Mouse (Mus musculus) thymus, postnatal 0 days (tissue): Measurements from ENCODE around the gene Acot11. TPM values are rescaled to one million over a fixed set of nuclear protein-coding genes. Genes with fewer than 3 reads are reported as not detected.
"Not testable (repeated sequence)": the region's sequence is repeated elsewhere in the genome, so short reads cannot be mapped to it uniquely, and the experiment has no call there.

Source experiments
- DNase-seq: peaks from one replicate; pipeline ENCODE4 v3.0.0-alpha.2; 2015; ENCODE audit warnings: low spot score
- polyA plus RNA-seq: library from polyadenylated mRNA; unstranded; fragments of >200 nt; fragmentation: Nextera tagmentation; extraction: Ambion mirVana; gene quantifications from 2 replicates; pipeline ENCODE4 v1.2.1, GENCODE M21; 2015

Acot11 gene
- polyA plus RNA-seq, 1 experiment from 2014 or later, result 0.88 TPM

DNA sequence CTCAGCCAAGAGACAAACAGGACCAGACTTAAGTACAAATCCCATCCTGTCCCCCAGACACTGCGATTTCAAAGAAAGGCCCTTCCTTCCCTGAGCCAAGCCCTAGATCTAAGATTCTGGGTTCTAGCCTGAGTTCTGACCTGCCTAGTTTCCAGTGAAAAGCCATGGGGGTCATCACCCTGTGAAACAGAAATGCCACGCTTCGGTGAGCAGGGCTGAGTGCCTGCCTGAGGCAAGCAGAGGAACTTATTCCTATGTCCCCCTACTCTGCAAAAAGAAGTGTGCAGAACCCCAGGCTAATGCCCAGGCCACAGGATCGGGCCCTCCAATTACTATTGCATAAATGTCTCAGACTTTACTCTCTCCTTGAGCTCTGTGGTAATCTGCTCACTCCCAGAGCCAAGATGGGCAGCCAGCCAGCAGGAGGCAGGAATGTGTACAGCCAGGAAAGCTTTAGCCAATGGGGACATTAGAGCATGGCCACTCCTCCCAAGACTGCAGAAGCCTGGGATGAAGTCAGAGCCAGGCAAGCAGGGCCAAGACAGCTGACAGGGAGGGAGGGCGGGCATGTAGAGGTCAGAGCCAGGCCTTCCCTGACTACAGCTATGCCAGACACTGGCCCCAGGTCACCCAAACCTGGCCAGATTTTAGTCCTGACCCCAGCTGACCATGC, 26.5 kb downstream of the Acot11 start:
- DNase-seq, result no peak

DNA sequence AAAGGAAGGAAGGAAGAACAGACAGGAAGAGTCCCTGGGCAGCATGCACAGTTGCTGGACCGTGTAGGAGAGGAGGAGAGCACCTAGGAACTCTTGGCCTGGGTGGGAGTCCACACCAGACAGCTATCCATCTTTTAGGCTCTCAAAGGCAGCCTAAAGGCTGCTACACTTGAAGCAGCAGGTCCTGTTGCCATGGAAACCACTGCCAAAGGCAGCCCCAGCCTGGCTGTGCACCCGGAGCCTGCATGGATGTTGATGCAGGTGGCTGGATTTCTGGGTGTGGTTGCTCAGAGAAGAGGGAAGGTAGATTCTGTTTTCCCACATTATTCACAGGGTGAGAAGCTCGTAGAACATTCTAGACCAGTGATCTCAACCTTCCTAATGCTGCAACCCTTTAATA, 27.8 kb downstream of the Acot11 start:
- no peak for DNase-seq

DNA sequence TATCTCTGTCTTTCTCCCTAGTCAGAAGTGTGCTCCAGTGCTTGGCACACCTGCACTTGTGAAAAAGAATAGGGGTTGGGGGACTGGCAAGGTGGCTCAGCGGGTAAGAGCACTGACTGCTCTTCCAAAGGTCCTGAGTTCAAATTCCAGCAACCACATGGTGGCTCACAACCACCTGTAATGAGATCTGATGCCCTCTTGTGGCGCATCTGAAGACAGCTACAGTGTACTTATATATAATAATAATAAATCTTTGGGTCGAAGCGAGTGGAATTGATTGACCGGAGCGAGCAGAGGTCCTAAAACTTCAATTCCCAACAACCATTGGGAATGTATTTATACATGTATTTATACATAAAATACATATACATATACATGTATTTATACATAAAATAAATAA, 29.0 kb downstream of the Acot11 start:
- DNase-seq, result not testable (repeated sequence)

DNA sequence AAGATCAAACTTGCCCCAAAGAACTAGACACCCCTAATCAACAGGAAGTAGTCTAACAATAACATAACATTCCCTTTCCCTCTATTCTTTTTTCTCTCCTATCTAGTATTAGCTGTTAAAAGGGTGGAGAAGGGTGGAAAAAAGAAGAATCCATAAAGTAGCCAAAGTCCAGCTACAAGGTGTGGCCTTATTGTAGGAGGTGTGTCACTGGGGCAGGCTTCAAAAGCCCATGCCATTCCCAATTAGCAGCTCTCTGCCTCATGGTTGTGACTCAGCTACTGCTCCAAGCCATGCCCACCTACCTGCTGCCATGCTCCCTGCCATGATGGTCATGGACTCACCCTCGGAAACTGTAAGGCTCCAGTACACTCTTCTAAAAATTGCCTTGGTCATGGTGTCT, 32.2 kb downstream of the Acot11 start:
- DNase-seq, result no peak

DNA sequence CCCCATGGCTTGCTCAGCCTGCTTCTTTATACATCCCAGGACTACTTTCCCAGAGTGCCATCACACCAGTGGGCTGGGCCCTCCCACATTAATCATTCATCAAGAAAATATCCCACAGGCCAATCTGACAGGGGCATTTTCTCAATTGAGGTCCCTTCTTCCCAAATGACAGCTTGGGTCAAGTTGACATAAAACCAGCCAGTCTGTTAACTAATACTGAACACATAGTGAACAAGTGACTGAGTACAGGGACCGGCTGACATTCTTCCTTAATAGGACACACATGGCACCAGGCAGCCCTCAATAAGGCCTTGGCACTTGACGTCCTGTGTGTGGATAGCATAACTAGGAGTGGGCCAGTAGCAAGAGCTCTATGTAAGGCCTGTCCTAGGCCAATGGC, 35.5 kb downstream of the Acot11 start:
- no peak for DNase-seq

DNA sequence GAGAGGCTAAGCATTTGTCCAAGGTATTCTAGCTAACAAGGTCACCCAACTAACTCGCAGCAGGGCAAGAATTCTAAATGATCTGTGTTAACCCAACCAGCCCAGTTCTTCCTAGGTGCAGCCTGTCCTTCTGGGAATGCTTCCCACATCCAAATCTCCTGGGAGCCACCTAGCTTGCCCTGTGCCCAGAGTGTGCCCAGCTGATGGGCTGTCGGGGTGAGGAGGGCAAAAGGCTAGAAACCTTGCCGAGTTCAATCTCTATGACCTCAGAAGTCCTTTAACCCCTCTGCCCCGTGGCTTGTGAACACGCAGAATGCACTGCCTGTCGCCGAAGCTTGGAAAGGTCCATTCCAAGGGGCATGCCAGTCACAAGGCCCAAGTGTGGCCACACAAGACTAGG, 40.6 kb downstream of the Acot11 start:
- no peak for DNase-seq

DNA sequence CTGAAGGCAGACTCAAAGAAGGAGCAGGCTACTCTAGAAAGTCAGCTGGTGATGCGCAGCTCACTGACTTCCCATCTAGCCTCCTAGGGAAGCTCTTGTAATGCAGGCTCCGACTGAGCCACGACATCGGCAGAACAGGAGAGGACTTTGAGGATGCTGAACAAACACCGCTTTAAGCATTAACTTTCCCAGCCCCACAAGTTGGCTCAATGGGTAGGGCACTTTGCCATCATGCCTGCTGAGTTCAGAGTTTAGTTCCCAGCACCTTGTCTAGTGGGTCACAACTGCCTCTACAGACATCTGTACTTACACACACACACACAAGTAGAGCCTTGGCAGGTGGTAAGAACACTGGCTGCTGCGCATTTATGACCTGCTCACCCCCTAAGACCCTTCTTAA, 53.1 kb downstream of the Acot11 start:
- DNase-seq, result no peak

DNA sequence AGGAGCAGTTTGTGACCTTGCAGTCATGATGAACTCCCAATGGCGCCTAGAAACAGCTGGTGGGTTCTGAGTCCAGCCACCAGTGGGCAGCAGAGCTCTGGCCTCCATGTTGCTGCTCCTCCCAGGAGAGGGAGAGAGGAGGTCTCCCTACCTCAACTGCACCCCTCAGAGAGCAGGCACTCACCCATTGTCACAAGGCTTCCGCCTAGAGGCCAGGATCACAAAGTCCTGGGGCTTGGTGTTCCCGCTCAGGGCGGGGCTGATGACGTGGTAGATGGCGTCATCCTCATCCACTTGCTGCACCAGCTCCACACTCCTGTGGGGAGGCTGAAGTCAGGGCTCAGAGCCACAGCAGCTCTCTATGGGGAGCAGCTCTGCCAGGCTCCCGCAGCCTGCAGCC, 55.1 kb downstream of the Acot11 start:
- peak; percentile 56 for DNase-seq

DNA sequence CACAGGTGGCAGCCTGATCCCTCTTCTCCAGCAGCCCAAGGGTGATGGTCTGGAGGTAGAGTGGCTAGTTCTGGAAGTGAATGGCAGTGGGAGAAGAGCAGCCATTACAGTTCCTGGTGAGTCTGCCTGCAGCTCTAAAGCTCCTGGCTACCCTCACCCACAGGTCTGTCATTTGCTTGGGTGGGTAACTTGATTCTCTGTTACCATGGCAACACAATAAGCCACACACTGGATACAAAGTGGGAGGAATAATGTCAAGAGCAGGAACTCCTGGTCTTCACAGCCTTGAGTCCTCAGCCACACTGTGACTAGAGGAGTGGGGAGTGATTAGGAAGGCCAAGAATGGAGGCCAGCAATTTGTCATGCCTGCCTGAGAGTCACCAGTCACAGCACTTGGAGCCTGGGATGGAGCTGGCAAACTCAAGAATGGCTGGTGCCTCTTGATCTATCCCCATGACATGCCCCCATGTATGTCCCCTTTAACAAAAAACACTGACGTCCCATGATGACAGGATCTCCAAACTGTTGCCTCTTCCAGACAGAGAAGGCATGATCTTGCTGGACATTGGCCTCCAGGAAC, 57.7 kb downstream of the Acot11 start:
- DNase-seq, result no peak

DNA sequence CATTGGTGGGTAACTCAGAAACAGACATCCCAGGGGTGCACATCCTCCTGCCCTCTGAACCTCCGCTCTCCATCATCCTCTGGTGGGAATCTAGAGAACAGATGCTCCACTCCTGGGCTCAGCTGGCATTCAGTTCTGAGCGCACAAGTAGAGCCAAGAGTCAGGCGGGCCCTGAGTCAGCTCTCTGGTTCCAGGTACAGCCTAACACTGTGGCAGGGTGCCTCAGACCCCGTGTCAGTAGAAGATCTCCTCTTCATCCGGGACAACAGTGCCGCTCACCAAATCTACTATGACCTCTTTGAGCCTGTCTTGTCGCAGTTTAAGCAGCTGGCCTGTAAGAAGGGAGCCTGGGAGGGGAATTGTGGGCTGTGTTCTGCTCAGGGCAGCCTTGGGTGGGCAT, 58.9 kb downstream of the Acot11 start:
- DNase-seq, result no peak

DNA sequence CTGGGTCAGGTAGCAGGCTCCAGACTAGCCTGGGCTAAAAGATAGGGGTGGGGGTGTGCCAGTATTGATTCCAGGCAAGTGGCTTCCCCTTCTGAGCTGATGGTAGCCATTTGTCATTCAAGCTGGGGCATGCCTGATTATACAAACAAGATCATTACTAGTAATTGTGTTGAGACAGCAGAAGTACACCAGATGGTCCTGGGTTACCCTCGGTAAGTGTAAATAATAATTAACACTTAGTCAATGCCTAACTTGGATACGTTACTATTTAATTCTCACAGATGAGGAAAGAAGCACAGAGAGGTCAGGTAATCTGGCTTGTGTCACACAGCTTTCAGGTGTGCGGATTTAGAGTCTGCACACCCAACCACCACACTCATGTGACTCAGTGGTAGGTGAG, 66.9 kb downstream of the Acot11 start:
- DNase-seq, result no peak

DNA sequence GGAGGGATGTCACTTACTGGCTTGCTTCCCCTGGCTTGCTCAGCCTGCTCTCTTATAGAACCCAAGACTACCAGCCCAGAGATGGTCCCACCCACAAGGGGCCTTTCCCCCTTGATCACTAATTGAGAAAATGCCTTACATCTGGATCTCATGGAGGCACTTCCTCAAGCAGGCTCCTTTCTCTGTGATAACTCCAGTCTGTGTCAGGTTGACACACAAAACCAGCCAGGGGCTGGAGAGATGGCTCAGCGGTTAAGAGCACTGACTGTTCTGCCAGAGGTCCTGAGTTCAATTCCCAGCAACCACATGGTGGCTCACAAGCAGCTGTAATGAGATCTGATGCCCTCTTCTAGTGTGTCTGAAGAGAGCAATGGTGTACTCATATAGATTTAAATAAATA, 67.9 kb downstream of the Acot11 start:
- not testable (repeated sequence) for DNase-seq

DNA sequence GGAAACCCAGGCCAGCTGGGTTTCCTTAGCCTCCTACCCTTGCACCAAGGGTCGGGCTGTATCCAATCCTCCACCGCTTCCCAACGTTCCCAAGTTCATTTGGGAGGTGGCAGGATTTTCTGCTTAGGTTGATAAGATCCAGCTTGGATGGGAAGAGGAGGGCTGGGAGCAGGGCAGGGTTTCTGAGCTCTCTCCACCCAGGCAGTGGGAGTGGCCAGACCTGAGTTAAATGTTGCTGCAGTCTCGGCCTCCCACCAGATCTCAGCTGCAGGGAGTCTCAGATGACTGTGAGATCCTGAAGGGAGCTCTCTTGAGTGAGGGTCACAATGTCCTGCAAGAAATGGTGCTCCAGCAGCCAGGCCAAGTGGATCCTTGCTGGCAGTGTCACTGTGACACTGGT, 71.2 kb downstream of the Acot11 start, which contains the start of gene Fam151a:
TSS of gene Fam151a (plus strand) at position 254 of the 400 bp plus-strand sequence.
- DNase-seq, result no peak

DNA sequence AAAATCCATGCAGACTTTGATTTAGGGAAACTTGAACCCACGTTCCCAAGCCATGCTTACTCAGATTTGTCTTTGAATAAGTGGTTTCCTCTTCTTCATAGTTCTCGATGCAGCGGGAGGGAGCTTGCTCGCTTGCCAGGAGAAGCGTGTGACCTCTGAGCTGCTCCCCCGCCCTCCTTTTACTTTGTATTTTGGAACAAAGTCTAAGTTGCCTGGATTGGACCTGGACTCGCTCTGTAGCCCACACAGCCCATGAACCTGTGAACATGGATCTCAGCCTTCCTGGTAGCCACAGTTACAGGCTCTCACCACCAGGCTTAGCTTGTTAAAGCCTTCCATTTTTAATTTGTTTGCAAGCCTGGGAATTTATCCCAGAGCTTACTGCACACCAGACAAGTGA, 74.0 kb downstream of the Acot11 start, which contains the start of gene Mroh7:
TSS of gene Mroh7 (minus strand) at position 112 of the 400 bp plus-strand sequence.
- no peak for DNase-seq

DNA sequence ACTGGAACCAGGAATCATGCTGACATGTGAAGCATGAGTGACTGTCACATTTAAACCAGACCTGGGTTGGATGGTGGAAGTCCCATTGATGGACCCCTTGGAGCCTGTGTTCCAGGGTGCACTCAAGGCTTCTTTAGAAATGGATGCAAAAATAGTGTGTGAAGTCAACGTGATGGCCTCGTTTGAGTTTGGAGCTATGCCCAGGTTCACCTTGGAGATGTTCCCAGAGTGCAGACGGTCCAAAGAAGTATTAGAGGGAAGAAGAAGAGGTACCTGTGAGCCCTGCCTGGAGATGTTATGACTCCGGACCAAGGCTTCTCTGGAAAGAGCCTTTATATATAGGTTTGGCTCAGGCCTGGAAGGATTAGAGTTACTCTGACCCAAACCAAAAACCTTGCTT, 84.2 kb downstream of the Acot11 start:
- no peak for DNase-seq

DNA sequence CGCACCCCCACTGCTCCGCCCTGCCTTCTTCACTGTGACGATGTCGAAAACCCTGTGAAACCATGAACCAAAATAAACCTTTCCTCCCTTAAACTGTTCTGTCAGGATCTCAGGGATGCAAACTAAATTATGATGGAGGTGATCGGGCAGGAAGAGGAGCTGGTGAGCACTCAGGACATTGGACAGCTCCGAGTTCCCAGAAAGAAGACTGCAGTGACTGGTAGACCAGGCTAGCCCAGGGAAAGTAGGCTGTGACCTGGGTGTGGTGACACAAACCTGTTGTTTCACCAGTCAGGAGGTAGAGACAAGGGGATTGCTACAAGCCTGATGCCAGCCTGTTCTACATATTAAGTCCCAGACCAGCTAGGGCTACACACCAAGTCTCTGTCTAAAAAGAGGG, 91.2 kb downstream of the Acot11 start:
- DNase-seq, result no peak

DNA sequence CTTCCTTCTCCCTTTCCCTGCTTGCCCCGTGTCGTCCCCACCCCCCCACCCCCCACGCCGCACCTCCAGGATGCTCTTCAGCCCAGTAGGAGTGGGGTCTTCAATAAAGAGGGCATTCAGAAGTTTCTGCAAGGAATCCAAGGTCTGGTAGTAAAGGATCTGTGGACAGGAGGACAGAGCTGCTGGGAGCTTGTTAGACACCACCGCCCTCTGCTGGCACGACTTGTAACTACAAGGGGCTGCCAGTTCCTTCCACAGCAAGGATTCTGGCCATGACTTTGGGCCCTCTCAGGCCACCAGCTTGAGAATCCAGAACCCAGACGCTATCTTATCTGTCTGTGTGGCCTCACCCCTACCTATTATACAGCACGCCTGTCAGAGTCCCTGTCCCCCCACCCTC, 96.4 kb downstream of the Acot11 start:
- peak; percentile 60 for DNase-seq

DNA sequence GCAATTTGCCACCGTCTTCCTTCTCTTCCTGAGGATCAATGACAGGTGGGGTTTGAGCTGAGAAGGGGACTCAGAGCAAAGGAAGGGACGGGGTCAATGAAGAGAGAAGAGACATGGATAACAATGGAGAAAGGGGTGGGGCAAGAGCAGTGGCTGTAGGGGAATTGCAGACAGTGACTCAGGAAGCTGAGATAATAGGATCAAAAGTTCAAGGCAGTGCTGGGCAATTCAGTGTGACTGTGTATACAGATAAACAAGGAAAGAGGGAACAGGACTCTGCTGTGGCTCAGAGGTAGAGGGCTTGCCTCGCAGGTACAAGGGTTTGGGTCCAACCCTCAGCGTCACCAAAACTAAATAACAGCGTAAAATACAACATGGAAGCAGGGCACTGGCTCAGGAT, 96.8 kb downstream of the Acot11 start:
- no peak for DNase-seq

DNA sequence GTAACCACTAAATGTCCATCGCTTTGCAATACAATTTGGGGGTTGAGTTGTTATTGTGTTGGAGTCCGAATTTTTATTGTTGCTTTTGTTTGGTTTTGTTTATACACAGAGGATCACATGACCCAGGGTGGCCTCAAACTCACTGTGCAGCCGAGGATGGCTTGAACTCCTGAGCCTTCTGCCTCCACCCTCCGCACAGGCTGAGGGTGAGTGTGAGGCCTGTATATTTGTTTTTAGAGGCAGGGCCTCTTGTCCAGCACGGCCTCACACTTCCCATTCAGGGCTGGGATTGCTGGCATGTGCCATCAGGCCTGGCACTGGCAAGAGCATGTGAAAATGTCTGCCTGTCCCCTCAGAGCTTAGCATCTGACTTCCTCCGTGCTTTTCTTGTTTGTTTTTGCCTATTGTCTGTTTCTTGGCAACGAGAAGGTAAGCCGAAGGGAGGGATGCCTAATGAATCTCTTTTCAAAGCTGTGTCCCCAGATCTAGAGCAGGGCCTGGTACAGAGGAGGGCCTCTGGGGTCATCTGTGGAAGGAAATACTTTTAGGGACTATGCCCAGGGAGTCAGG, 99.6 kb downstream of the Acot11 start:
- DNase-seq, result no peak

DNA sequence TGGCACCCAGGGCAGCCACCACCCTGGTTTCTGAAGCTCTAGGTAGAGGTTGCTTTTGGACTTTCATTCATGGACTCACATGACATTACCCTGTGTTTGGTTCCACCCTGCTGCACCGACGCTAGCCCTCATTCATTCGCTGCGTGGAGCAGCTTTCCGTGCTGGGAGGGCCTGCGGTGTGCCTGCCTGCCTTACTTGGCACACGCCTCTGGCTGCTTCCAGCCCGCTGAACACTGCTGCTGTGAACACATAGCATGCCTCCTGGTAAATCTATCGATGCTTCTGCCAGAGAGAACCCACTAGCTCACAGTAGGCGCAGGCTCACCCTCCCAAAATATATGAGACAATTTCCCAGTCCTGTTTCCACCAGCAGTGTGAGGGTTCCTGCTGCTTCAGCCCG, 100.4 kb downstream of the Acot11 start:
- DNase-seq, result no peak

DNA sequence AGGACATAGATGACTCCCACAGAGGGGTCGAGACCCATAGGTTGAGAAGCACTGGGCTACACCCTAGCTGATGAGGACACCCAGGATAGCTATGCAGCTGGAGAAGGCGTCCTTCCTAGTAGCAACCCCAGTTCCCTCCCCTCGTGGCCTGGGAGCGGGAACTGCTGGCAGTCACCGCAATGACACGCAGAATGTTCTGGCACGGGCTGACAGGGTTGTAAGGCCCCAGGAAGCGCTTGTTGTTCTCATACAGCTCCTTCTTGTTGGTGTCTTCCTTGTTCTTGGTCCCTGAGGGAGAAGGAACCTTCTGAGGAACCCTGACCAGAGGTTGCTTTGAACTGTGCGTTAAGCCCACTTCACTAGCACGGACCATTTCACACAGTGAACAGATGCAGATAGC, 100.8 kb downstream of the Acot11 start:
- no peak for DNase-seq

DNA sequence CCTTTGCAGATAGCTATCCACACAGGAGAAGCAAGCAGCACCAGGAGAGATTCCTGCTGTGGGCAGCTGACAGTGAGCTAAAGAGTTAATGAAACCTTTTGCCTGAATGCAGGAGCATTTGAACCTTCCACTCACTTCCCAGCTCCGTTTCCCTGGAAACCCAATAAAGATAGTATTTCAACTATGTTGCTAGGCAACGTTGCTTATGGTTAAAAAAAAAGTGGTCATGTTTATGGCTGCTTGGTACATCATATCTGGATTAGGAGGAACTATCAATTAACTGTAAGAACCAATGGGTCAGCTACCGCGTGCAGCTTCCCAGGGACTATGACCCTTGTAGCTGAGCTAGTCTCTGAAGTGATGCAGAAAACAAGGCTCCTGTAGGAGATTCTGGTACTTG, 104.0 kb downstream of the Acot11 start:
- no peak for DNase-seq

DNA sequence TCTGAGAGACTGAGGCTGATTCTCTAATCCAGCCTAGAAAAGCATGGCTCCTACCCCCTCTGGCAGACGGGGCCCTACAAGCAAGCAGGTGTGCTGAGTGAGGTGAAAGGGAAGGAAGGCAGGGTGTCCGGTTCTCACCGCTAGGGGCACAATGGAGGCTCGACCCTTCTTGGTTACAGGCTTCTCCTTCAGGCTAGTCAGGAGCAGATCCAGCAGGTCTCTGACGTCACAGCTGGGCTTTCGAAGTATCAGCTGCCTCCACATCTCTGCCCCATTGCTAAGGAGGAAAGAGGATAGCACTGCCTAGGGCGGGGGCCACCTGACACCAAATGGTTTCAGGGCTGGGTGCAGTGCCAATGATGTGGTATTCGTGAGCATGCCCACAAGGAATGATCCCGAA, 104.8 kb downstream of the Acot11 start:
- peak; percentile 41 for DNase-seq
